In genomic region chr4:126467721-126468284, GRCm38 (mm10) we compare ENCODE assay signal across 8 mouse cellular contexts. TPM values are rescaled to one million over a fixed set of nuclear protein-coding genes. Genes with fewer than 3 reads are reported as not detected.
DNase-seq lines count a peak whose midpoint lies in the region; ATAC-seq and TF ChIP-seq lines count a peak whose summit lies in the region.

No protein-coding gene starts in this region.

- no peak for TF ChIP-seq CTCF in cortical plate, adult 2 months (IDR thresholded peaks at IDR 0.05; ENCODE audit: extremely low read depth, insufficient read depth, low read length)

- WGBS in intestine, embryonic 16.5 days: 1% methylated on average over 24 of the region's 25 CpGs
- 0% methylated on average over 24 of the region's 25 CpGs for WGBS in limb, embryonic 14.5 days
- under 1% methylated on average over 25 of the region's 25 CpGs for WGBS in midbrain, embryonic 15.5 days

- ATAC-seq in intestine, embryonic 16.5 days: peak; percentile 70
- ATAC-seq in limb, embryonic 14.5 days (ENCODE audit: low FRiP score, low read depth): peak; percentile 57
- peak; percentile 54 for ATAC-seq in midbrain, embryonic 15.5 days (replicated peaks)

- H3K9ac ChIP-seq in intestine, embryonic 16.5 days (ENCODE audit: low read depth, low read length): peak overlapping the region; percentile 95
- H3K9ac ChIP-seq in limb, embryonic 14.5 days (ENCODE audit: low read depth, low read length, severe bottlenecking): peak overlapping the region; percentile 80
- peak overlapping the region; percentile 73 for H3K9ac ChIP-seq in midbrain, embryonic 15.5 days

- peaks cover 3% of the 10 kb centered on the region for H3K4me1 ChIP-seq in cortical plate, adult 2 months (ENCODE audit: control insufficient read depth, insufficient read depth, low read length)
- peaks cover 26% of the 10 kb centered on the region for H3K4me1 ChIP-seq in intestine, embryonic 16.5 days (ENCODE audit: control insufficient read depth, insufficient read depth, low read length)
- peaks cover 20% of the 10 kb centered on the region for H3K4me1 ChIP-seq in limb, embryonic 14.5 days (ENCODE audit: control insufficient read depth, insufficient read depth, low read length)
- H3K4me1 ChIP-seq in midbrain, embryonic 15.5 days: peaks cover 51% of the 10 kb centered on the region

- peak overlapping the region; percentile 85 for H3K4me2 ChIP-seq in intestine, embryonic 16.5 days (ENCODE audit: low read depth, low read length)
- H3K4me2 ChIP-seq in limb, embryonic 14.5 days (replicated peaks; ENCODE audit: low read depth, low read length, severe bottlenecking): peak overlapping the region; percentile 81
- peak overlapping the region; percentile 61 for H3K4me2 ChIP-seq in midbrain, embryonic 15.5 days

- H3K4me3 ChIP-seq in cortical plate, adult 2 months (ENCODE audit: insufficient read depth, low read length): peak overlapping the region; percentile 91
- peak overlapping the region; percentile 93 for H3K4me3 ChIP-seq in intestine, embryonic 16.5 days (ENCODE audit: low read length)
- H3K4me3 ChIP-seq in limb, embryonic 14.5 days (replicated peaks; ENCODE audit: low read length): peak overlapping the region; percentile 89
- peak overlapping the region; percentile 60 for H3K4me3 ChIP-seq in midbrain, embryonic 15.5 days

- H3K36me3 ChIP-seq in intestine, embryonic 16.5 days (ENCODE audit: control insufficient read depth, insufficient read depth, low read length): no peaks in the 10 kb centered on the region
- H3K36me3 ChIP-seq in limb, embryonic 14.5 days (ENCODE audit: control insufficient read depth, insufficient read depth, low read length): no peaks in the 10 kb centered on the region
- no peaks in the 10 kb centered on the region for H3K36me3 ChIP-seq in midbrain, embryonic 15.5 days (replicated peaks)

- H3K27me3 ChIP-seq in intestine, embryonic 16.5 days (replicated peaks; ENCODE audit: control insufficient read depth, insufficient read depth, low read length): no peaks in the 10 kb centered on the region
- no peaks in the 10 kb centered on the region for H3K27me3 ChIP-seq in limb, embryonic 14.5 days (ENCODE audit: control insufficient read depth, insufficient read depth, low read length)
- H3K27me3 ChIP-seq in midbrain, embryonic 15.5 days (replicated peaks): no peaks in the 10 kb centered on the region

- DNase-seq in urinary bladder, adult 18-20 months (ENCODE audit: low spot score in 2 of 2): peak; percentile 13 to 54
- no peak for DNase-seq in urinary bladder, postnatal 10 days (ENCODE audit: low spot score)
- DNase-seq in gastrocnemius, postnatal 14 days: peak; percentile 47
- peak; percentile 43 for DNase-seq in limb, embryonic 14.5 days (ENCODE audit: low spot score)
- DNase-seq in spleen, postnatal 10 days (ENCODE audit: low spot score in 2 of 2): peak; percentile 29 to 74

- no peaks in the 10 kb centered on the region for H3K9me3 ChIP-seq in intestine, embryonic 16.5 days (ENCODE audit: control insufficient read depth, low read length)
- no peaks in the 10 kb centered on the region for H3K9me3 ChIP-seq in limb, embryonic 14.5 days (ENCODE audit: control insufficient read depth, low read length)
- no peaks in the 10 kb centered on the region for H3K9me3 ChIP-seq in midbrain, embryonic 15.5 days

- intact Hi-C loops in gastrocnemius, postnatal 14 days (cut with DNase I; ENCODE audit: low total_unique reads): no loop called here

- H3K27ac ChIP-seq in cortical plate, adult 2 months (ENCODE audit: insufficient read depth, low read length): peak overlapping the region; percentile 93
- H3K27ac ChIP-seq in intestine, embryonic 16.5 days (ENCODE audit: low read length): peak overlapping the region; percentile 83
- peak overlapping the region; percentile 78; the same call in 1 of the 2 replicates for H3K27ac ChIP-seq in limb, embryonic 14.5 days (replicated peaks; ENCODE audit: low read depth, low read length)
- H3K27ac ChIP-seq in midbrain, embryonic 15.5 days: peak overlapping the region; percentile 93

- TF ChIP-seq POLR2A in cortical plate, adult 2 months (IDR thresholded peaks at IDR 0.05; ENCODE audit: extremely low read depth, insufficient read depth, low read length): no peak
- no peak for TF ChIP-seq POLR2A in limb, embryonic 14.5 days (IDR thresholded peaks at IDR 0.05; ENCODE audit: borderline replicate concordance, extremely low read depth, insufficient read depth, insufficient read length)

RNA-seq across cellular contexts. Expression of gene Ago1, which starts 0.6 kb away (rescaled TPM):
- polyA plus RNA-seq in cortical plate, adult 2 months (2012; rRNA removed): 28.0 and 31.8 TPM in 2 replicates
- 1 to 10 TPM; 6.8 to 7.9 TPM for total RNA-seq in gastrocnemius, postnatal 14 days (2021)
- polyA plus RNA-seq in intestine, embryonic 16.5 days (2015; fragmentation: Nextera tagmentation; extraction: Ambion mirVana): 3.3 and 3.5 TPM in 2 replicates
- 22.6 and 25.9 TPM in 2 replicates for polyA plus RNA-seq in limb, embryonic 14.5 days (2012; rRNA removed)
- 7.2 and 9.2 TPM in 2 replicates for polyA plus RNA-seq in limb, embryonic 14.5 days (2014; fragmentation: Nextera tagmentation; extraction: Ambion mirVana)
- polyA plus RNA-seq in midbrain, embryonic 15.5 days (2015; fragmentation: Nextera tagmentation; extraction: Ambion mirVana): 11.9 TPM in 2 replicates

RNA-seq across cellular contexts. Expression of gene Ago3, which starts 38.4 kb away (rescaled TPM):
- 11.3 and 11.4 TPM in 2 replicates for polyA plus RNA-seq in cortical plate, adult 2 months (2012; rRNA removed)
- 1 to 10 TPM; 6.4 to 7.8 TPM for total RNA-seq in gastrocnemius, postnatal 14 days (2021)
- polyA plus RNA-seq in intestine, embryonic 16.5 days (2015; fragmentation: Nextera tagmentation; extraction: Ambion mirVana): 9.7 and 10.6 TPM in 2 replicates
- 6.2 and 6.6 TPM in 2 replicates for polyA plus RNA-seq in limb, embryonic 14.5 days (2012; rRNA removed)
- polyA plus RNA-seq in limb, embryonic 14.5 days (2014; fragmentation: Nextera tagmentation; extraction: Ambion mirVana): 11.4 and 14.3 TPM in 2 replicates
- 18.0 and 18.6 TPM in 2 replicates for polyA plus RNA-seq in midbrain, embryonic 15.5 days (2015; fragmentation: Nextera tagmentation; extraction: Ambion mirVana)
